Mouse (Mus musculus): ENCODE results near the gene Vstm2l.
A peak's percentile ranks its signal among the peaks of the same experiment; 100 is the strongest.

Gene Vstm2l

GRCm38 (mm10) chr2:157914105-157914764 lies at the start of gene Vstm2l:
Gene Vstm2l (plus strand): TSS chr2:157914653.
- no peak for DNase-seq (ENCODE audit: low read depth in 1 of 2, low spot score in 2 of 2)

DNA sequence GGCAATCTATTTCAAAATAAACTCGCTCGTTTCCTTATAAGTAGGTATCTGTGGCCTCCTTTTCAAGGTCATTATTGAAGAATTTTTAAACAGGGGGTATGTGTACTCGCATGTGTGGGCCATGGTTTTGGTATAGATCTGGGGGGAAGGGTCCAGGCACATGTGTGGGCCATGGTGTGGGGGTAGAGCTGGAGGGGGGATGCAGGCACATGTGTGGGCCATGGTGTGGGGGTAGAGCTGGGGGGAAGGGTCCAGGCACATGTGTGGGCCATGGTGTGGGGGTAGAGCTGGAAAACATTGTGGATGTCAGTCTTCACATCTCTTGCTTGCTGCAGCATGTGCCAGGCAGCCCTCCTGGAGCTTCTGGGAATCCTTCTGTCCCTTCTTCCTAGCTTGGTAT lies 47.3 kb upstream of the Vstm2l start:
- no peak for DNase-seq (ENCODE audit: low read depth in 1 of 2, low spot score in 2 of 2)

DNA sequence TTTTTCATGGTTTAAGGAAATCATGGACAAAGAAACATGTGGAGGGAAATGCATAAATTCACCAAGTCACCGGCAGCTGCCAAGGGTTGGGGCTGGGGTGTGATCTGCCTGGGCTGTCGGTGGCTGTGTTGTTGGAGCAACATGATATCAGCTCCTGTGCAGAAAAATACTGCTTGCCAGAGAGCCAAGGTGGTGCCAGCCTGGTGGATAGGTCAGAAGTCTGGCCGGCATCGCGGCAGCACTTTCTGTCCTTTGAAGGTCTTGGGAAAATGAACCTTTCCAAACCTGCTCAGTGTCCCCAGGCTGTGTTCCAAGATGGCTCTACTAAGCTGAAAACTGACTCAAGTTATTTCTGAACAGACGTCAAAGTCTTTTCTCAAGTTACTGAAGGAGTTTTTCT lies 44.2 kb upstream of the Vstm2l start:
- DNase-seq (ENCODE audit: low read depth in 1 of 2, low spot score in 2 of 2): no peak

DNA sequence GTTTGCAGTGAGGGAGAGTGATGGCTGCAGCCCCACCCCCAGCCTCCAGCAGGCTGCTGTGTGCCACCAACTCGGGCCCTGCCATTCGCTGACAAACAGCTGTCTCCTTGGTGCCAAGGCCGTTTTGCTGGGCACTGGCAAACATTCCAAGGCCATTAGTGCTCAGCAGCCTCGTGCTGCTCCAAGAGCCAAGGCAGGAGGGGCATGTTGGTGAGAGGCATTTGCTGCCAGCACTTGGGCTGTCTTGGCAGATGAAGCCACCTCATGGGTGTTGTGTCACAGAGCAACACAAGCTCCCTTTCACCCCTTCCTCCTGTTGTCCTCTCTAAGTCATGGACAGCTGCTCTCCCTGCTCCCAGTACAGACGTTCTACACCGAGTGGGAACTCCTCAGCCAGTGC lies 41.2 kb upstream of the Vstm2l start:
- no peak for DNase-seq (ENCODE audit: low read depth in 1 of 2, low spot score in 2 of 2)

GRCm38 (mm10) chr2:157873691-157874090 lies 40.8 kb upstream of the Vstm2l start:
- no peak for DNase-seq (ENCODE audit: low read depth in 1 of 2, low spot score in 2 of 2)

GRCm38 (mm10) chr2:157875111-157875510 lies 39.3 kb upstream of the Vstm2l start:
- no peak for DNase-seq (ENCODE audit: low read depth in 1 of 2, low spot score in 2 of 2)

DNA sequence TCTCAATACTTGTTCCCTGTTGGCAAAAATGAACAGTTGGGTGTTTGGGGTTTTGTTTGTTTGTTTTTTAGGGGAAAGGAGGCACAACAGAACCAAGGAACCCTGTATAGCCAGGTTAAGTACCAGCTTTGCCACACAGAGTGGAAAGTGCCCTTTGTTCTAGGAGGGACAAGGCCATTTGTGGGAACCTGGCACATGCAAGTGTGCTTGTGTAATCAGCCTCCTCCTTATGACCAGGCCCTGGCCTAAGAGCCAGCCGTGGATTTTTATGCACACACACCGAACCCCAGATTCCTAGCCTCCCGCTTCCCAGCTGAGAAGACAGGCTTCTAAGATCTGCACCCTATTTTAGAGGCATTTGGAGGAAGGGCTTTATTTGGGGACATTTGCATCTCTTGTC lies 37.1 kb upstream of the Vstm2l start:
- DNase-seq (ENCODE audit: low read depth in 1 of 2, low spot score in 2 of 2): no peak

DNA sequence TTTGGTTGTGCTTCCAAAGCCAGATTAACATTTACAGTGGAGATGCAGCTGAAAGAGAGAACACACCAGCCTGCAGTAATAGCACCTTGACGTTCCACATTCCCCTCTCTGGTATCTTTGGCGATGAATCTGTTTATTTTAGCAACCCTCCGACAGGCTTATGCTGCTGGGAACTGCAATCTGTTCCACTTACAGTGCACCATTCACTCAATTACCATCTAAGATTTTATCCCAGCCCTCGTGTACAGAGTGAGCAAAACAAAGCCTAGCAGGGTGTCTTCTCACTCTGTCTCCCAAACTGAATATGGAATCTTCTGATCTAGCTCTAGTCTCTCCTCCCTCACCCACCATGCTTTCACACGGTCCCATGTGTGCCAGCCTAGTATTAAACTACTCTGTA lies 36.5 kb upstream of the Vstm2l start:
- DNase-seq (ENCODE audit: low read depth in 1 of 2, low spot score in 2 of 2): no peak

DNA sequence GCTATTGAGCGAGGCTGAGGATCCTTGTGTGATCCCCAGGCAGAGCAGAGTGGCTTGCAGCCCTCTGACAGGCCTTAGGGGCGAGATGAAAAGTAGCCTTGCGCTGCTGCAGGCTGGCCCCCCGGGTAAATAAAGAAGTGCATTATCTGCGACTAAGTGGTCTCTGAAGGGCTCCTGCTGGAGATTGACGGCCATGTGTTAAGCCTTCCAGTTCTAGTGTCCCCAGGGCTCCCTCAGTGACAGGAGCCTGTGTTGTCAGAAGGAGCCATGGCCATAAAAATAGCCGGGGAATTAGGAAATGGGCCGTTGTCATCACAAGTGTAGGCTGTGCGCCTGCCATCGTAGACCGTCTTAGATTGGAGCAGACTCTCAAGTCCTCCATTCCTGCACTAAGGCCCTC lies 32.5 kb upstream of the Vstm2l start:
- DNase-seq (ENCODE audit: low read depth in 1 of 2, low spot score in 2 of 2): no peak

DNA sequence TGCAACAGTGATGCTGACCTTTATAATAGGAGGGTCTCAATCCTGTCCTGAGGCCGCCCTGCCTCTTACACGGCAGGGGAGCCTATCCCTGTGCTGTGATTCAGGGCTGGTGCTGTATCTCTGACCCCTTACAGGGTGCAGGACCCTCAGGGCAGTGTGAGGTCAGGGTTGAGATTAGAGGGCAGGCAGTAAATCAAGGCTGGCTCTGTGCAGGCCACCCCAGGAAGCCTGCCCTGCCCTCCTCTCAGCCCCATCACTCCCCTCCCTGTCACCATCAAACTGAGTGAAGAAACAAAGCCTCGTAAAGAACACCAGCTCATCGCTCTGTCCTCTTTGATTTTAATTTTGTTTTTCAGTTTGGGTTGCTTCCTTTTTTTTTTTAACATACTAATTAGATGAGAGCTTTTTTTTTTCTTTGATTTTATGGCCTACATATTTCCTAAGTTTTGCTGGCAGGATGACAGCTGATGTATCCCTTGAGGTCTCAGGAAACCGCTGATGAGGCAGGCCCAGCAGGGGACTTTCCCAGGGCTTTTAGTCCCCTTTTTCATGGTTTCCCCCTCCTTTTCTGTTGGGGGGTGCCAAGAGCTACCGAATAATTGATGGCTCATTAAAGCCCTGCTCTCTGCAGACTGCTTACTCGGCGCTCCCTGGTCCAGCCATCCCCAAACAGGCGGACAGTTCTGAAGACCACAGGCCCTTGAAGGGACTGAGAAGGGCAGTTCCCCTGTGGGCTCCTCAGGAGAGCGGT lies 27.0 kb upstream of the Vstm2l start:
- DNase-seq (ENCODE audit: low read depth in 1 of 2, low spot score in 2 of 2): no peak

DNA sequence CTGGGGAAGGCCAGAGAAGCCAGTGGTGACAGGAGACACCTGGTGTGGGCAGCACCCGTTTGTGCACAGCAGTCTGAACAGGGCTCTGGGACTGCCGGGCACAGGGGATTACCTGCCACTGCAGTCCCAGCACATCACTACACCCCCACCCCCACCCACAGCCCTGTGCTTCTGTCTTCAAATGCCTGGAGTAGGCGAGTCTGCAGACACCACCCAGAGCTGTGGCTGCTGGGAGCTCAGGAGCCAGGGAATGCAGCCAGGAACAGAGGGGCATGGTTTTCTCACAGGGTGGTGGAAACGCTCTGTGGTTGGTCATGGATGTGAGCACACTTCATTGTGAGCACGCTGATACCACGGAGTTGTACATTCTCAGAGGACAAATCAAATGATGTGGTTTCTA lies 23.3 kb upstream of the Vstm2l start:
- no peak for DNase-seq (ENCODE audit: low read depth in 1 of 2, low spot score in 2 of 2)

GRCm38 (mm10) chr2:157897131-157897530 lies 17.3 kb upstream of the Vstm2l start:
- DNase-seq (ENCODE audit: low read depth in 1 of 2, low spot score in 2 of 2): no peak

GRCm38 (mm10) chr2:157913204-157913636 lies 1.2 kb upstream of the Vstm2l start:
- DNase-seq (ENCODE audit: low read depth in 1 of 2, low spot score in 2 of 2): peak; percentile 16 to 24

- no peak for DNase-seq (ENCODE audit: low read depth in 1 of 2, low spot score in 2 of 2)
Observed at GRCm38 (mm10) chr2:157913705-157914104, 748 bp upstream of the Vstm2l start.

DNA sequence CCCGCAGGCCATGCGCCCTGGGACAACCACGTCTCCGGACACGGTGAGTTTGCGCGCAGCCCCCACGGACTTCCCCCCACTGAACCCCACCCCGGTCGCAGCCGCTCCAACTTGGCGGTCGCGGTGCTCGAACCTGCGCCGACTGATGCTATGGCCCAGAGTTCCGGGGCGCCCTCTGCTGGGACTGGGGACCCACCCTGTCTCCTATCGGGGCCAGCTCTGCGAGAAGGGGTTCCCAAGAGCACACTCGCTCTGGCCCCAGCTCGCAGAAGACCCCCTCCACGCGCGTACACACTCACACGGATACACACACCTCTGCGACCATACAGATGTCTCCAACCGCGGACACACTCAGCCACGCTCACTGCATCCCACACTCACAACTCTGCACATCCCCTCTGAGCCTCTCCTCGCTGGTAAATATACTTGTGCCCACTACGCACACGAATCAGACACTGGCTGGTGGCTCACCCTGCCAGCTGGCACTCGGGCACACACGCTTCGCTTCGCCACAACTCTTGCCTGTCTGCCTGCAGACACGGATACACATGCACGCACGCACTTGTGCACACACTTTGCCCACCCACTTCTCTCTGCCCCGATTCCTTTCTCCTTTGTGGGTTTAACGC lies 550 bp downstream of the Vstm2l start:
- DNase-seq (ENCODE audit: low read depth in 1 of 2, low spot score in 2 of 2): no peak

- DNase-seq (ENCODE audit: low read depth in 1 of 2, low spot score in 2 of 2): no peak
Observed at GRCm38 (mm10) chr2:157918529-157918928, 4.1 kb downstream of the Vstm2l start.

- DNase-seq (ENCODE audit: low read depth in 1 of 2, low spot score in 2 of 2): no peak
Observed at GRCm38 (mm10) chr2:157921551-157921950, 7.1 kb downstream of the Vstm2l start.

- no peak for DNase-seq (ENCODE audit: low read depth in 1 of 2, low spot score in 2 of 2)
Observed at GRCm38 (mm10) chr2:157923406-157923805, 9.0 kb downstream of the Vstm2l start.

DNA sequence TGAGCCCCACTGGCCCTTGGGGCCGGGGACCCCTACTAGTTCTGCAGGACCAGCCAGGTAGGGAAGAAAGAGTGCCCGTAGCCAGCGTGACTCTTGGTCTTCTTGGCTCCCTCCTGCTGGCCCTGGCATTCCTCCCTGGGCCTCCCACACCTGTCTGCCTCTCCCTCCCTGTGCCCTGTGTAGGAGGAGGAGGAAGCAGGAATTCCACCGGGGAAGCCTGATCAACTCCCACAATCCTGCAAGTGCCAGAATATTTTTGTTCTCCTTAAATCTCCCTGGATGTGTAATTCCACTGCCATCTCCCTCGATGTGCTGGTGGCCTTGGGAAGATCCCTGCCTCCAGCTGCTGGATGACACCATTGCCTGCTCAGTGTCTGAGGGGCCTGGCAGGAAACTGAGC lies 10.1 kb downstream of the Vstm2l start:
- DNase-seq (ENCODE audit: low read depth in 1 of 2, low spot score in 2 of 2): no peak

DNA sequence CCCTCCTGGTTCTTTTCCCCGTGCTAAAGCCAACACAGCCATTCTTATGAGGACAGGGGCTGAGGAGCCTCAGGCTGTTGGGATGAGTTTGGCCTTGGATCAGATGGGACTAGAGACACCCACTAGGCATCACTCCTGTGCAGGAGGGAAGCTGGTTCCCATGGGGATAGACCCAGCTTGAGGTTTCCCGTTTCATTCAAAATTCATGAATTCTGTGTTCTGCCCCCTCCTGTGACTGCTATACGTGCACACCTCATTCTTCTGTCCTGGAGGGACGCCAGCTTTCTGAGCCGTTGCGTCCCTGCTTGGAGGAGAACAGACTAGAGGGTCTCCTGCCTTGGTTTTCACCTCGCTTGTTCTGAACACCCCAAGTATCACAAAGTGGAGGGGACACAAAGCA lies 12.0 kb downstream of the Vstm2l start:
- DNase-seq (ENCODE audit: low read depth in 1 of 2, low spot score in 2 of 2): no peak

DNA sequence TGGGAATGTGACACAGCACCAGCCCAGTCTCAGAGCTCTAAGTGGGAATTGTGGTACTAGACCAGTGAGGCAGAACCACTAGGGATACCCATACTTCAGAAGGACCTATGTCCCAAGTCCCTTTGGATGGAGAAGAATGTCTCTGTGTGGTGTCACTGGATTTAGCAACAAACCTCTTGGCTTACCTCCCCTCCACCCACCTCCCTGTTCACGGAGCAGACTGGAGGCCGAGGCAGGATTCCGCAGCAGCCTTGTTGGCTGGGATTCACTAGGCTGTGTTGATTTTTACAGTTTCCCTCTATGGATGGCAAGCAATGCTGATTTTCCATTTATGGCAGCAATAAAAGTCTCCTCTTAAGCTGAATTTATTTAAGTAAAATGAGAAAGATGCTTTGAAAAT lies 12.5 kb downstream of the Vstm2l start:
- no peak for DNase-seq (ENCODE audit: low read depth in 1 of 2, low spot score in 2 of 2)

DNA sequence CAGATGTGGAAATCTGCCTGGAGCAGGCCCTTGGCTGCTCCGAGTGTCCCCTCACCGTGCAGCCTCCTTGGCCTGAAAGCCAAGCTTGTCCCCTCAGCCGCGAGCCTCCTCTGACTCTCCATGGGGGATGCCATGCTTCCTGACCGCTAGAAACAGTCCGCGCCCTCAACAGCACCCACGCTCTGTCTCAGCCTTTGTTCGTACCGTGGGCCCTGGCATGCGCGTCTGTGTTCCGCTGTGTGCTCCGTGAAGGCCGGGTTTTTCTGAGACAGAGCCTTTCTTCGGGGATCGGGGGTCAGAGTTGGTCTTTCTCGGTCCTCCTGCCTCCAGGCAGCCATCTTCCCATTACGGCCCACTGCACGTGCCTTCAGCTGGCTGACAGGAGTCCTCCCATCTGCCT lies 12.9 kb downstream of the Vstm2l start:
- DNase-seq (ENCODE audit: low read depth in 1 of 2, low spot score in 2 of 2): no peak
